Comparison of ENCODE assay signal across 8 mouse cellular contexts in the genomic region with DNA sequence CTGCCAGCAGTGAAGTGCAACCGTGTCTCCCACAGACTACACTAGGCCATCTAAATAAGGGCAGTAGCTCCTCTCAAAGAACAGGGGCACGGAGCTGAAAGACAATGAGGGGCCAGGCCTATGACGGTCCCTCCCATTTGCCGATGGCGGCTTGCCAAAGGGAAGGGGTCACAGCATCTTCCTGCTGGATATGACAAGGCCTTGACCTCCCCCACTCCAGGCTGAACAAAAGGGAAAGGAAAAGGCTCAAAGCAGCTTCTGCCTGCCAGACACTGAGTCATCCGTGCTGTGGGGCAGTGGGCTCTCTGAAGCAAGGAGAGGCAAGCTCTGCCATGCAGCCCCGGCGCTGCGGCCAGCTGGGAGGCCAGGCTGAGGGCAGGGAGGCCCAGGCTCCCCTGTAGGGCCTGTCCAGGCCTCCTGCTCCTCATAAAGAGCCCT. TPM values are rescaled to one million over a fixed set of nuclear protein-coding genes. Genes with fewer than 3 reads are reported as not detected.
DNase-seq lines count a peak whose midpoint lies in the region; ATAC-seq lines count a peak whose summit lies in the region.

No protein-coding gene starts in this region.

- H3K4me3 ChIP-seq in forebrain, embryonic 14.5 days (ENCODE audit: low read depth, low read length) = no peak overlapping the region
- no peak overlapping the region for H3K4me3 ChIP-seq in heart, embryonic 16.5 days (ENCODE audit: low read length)
- no peak overlapping the region for H3K4me3 ChIP-seq in liver, embryonic 11.5 days (ENCODE audit: low read depth, low read length)

- H3K27ac ChIP-seq in forebrain, embryonic 14.5 days (ENCODE audit: low read depth, low read length) = peak overlapping the region; percentile 71
- H3K27ac ChIP-seq in heart, embryonic 16.5 days (ENCODE audit: low read length) = peak overlapping the region; percentile 89
- H3K27ac ChIP-seq in liver, embryonic 11.5 days (ENCODE audit: low read depth, low read length) = peak overlapping the region; percentile 52

- DNase-seq in 416B (ENCODE audit: low read depth) = peak; percentile 96
- peak; percentile 34 for DNase-seq in cerebellum, adult 11 months
- DNase-seq in forebrain, embryonic 14.5 days (ENCODE audit: low spot score) = peak; percentile 71
- DNase-seq in kidney, postnatal 25 days = peak; percentile 91 to 95
- no peak for DNase-seq in liver, embryonic 11.5 days (ENCODE audit: low spot score)
- peak; percentile 58 for DNase-seq in neural tube, embryonic 10.5 days (ENCODE audit: extremely low spot score, low spot score)
- peak; percentile 82 for DNase-seq in testis, postnatal 14 days (ENCODE audit: low spot score)

- peaks cover 12% of the 10 kb centered on the region for H3K4me1 ChIP-seq in forebrain, embryonic 14.5 days (ENCODE audit: control insufficient read depth, insufficient read depth, low read length)
- H3K4me1 ChIP-seq in heart, embryonic 16.5 days (ENCODE audit: control insufficient read depth, insufficient read depth, low read length) = peaks cover 49% of the 10 kb centered on the region
- peaks cover 31% of the 10 kb centered on the region for H3K4me1 ChIP-seq in liver, embryonic 11.5 days (replicated peaks; ENCODE audit: control insufficient read depth, insufficient read depth, low read length)

- H3K9ac ChIP-seq in forebrain, embryonic 14.5 days (ENCODE audit: low read length) = no peak overlapping the region
- H3K9ac ChIP-seq in heart, embryonic 16.5 days (ENCODE audit: low read length) = peak overlapping the region; percentile 17
- 0 out of 2 replicates have a peak overlapping the region, but pooled peaks have one; percentile 25 for H3K9ac ChIP-seq in liver, embryonic 11.5 days (ENCODE audit: low read depth, low read length)

- WGBS in forebrain, embryonic 14.5 days = 3% methylated on average over 9 of the region's 9 CpGs
- 9% methylated on average over 9 of the region's 9 CpGs for WGBS in heart, embryonic 16.5 days
- WGBS in liver, embryonic 11.5 days = 44% methylated on average over 9 of the region's 9 CpGs

- 0 out of 2 replicates have a peak, but pooled peaks cover 5% of the 10 kb centered on the region for H3K36me3 ChIP-seq in forebrain, embryonic 14.5 days (ENCODE audit: control insufficient read depth, insufficient read depth, low read length)
- no peaks in the 10 kb centered on the region for H3K36me3 ChIP-seq in heart, embryonic 16.5 days (ENCODE audit: control insufficient read depth, insufficient read depth)
- H3K36me3 ChIP-seq in liver, embryonic 11.5 days (ENCODE audit: control insufficient read depth, insufficient read depth, low read length) = peaks cover 4% of the 10 kb centered on the region; the same call in 1 of the 2 replicates

- H3K9me3 ChIP-seq in forebrain, embryonic 14.5 days (replicated peaks; ENCODE audit: control insufficient read depth, low read length) = no peaks in the 10 kb centered on the region
- no peaks in the 10 kb centered on the region for H3K9me3 ChIP-seq in heart, embryonic 16.5 days (replicated peaks; ENCODE audit: control insufficient read depth, low read length)
- H3K9me3 ChIP-seq in liver, embryonic 11.5 days (ENCODE audit: control insufficient read depth, low read length) = no peaks in the 10 kb centered on the region

- no peaks in the 10 kb centered on the region for H3K27me3 ChIP-seq in forebrain, embryonic 14.5 days (replicated peaks; ENCODE audit: control insufficient read depth, insufficient read depth, low read length)
- H3K27me3 ChIP-seq in heart, embryonic 16.5 days (ENCODE audit: control insufficient read depth, insufficient read depth, low read length) = no peaks in the 10 kb centered on the region
- H3K27me3 ChIP-seq in liver, embryonic 11.5 days (replicated peaks; ENCODE audit: control insufficient read depth, insufficient read depth, low read length) = no peaks in the 10 kb centered on the region

- ATAC-seq in forebrain, embryonic 14.5 days = peak; percentile 55
- peak; percentile 84 for ATAC-seq in heart, embryonic 16.5 days (replicated peaks; ENCODE audit: extremely low read depth, insufficient read depth, low FRiP score)
- ATAC-seq in liver, embryonic 11.5 days (replicated peaks; ENCODE audit: low FRiP score) = peak; percentile 46

- H3K4me2 ChIP-seq in forebrain, embryonic 14.5 days (ENCODE audit: low read length) = no peak overlapping the region
- H3K4me2 ChIP-seq in heart, embryonic 16.5 days (ENCODE audit: low read depth, low read length) = peak overlapping the region; percentile 3; the same call in 1 of the 2 replicates
- H3K4me2 ChIP-seq in liver, embryonic 11.5 days = 0 out of 2 replicates have a peak overlapping the region, but pooled peaks have one; percentile 2

RNA-seq across cellular contexts. Expression of a gene that starts 43.8 kb away (rescaled TPM):
- 2.6 and 3.6 TPM in 2 replicates for polyA plus RNA-seq in forebrain, embryonic 14.5 days (2014; fragmentation: Nextera tagmentation; extraction: Ambion mirVana)
- 0.90 and 1.1 TPM in 2 replicates for polyA plus RNA-seq in heart, embryonic 16.5 days (2015; fragmentation: Nextera tagmentation; extraction: Ambion mirVana)
- 1.2 and 2.0 TPM in 2 replicates for polyA plus RNA-seq in liver, embryonic 11.5 days (2014; fragmentation: Nextera tagmentation; extraction: Ambion mirVana)
